Mouse (Mus musculus) embryo, embryonic 11 days (tissue): ENCODE results near the gene Hist2h2ab.
"Not testable (repeated sequence)": the region's sequence is repeated elsewhere in the genome, so short reads cannot be mapped to it uniquely, and the experiment has no call there.

Experiments
- DNase-seq: peaks from one replicate; pipeline ENCODE4 v3.0.0-alpha.2; 2015

The Hist2h2ab gene

DNA sequence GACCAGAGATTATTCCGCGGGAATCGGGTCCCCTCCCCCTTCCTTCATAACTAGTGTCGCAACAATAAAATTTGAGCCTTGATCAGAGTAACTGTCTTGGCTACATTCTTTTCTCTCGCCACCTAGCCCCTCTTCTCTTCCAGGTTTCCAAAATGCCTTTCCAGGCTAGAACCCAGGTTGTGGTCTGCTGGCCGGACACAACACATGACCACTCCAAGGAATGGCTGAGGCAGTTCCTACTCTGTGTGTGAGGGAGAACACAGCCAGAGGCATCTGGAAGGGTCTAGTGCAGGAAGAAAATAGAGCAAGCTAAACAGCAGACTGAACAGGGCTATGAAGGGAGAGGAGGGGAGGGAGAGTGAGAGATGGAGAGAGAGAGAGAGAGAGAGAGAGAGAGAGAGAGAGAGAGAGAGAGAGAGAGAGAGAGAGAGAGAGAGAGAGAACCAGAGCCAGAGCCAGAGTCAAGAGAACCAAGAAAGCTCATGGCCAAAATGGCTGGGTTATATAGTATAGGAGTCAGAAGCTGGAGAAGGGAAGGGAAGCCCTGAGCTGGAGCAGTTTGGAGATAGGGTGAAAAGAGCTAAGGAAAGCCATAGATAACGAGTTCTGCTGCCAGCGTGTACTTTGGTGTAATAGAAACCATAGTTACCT lies 20.9 kb upstream of the Hist2h2ab start:
- not testable (repeated sequence) for DNase-seq

GRCm38 (mm10) chr3:96199731-96200130 lies 19.9 kb upstream of the Hist2h2ab start:
- DNase-seq = no peak

- DNase-seq = no peak
Measured at GRCm38 (mm10) chr3:96207819-96208218, 11.8 kb upstream of the Hist2h2ab start.

GRCm38 (mm10) chr3:96209242-96209641 lies 10.4 kb upstream of the Hist2h2ab start:
- peak; percentile 44 for DNase-seq

DNA sequence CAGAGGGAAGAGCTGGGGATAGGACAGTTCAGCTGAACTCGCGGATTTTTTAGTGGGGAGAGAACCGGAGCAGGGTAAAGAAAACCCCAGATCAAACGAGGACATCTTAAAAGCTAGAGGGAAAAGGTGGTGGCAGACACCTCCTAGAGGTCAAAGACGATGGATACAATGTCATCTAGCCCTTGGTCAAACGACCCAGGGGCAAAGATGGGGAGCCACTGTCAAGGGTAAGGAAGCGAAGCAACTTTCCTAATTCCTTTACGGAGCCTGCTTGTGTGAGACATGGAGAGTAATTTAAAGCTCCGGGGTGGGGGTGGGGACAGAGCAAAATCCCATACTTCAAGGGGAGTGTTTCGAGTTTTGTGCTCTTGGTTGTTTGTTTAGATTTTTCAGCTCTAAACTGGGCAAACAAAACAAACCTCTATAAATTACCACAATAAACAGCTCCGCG lies 449 bp upstream of the Hist2h2ab start:
- DNase-seq = no peak

GRCm38 (mm10) chr3:96220131-96220764 lies 583 bp downstream of the Hist2h2ab start:
- DNase-seq = peak; percentile 57

DNA sequence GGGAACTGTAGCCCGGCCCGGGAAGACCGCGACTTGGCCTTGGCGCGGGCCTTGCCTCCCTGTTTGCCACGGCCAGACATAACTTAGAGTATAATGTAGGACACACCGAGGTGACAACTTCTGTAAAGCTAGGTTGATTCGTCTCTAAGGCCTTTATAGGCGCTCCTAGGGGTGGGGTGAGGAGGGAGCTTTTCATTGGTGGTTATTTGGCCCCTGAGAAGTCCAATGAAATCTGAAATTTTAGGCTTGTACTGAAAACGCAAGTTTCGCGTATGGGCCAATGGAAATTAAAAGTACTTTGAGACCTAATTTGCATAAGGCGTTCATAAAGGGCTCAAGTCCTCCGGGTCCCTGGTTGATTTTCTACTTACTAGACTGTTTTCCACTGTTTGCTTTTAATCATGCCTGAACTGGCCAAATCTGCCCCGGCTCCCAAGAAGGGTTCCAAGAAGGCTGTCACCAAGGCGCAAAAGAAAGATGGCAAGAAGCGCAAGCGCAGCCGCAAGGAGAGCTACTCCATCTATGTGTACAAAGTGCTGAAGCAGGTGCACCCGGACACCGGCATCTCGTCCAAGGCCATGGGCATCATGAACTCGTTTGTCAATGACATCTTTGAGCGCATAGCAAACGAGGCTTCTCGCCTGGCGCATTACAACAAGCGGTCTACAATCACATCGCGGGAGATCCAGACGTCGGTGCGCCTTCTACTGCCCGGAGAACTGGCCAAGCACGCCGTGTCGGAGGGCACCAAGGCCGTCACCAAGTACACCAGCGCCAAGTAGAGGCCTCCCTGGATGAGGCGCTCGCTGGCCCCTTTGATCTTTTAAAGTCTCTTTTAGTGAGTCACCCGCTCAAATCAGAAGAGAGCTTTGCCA lies 1.3 kb downstream of the Hist2h2ab start, which contains the start of the genes Hist2h2ac and Hist2h2be:
TSS of gene Hist2h2ac (minus strand) at position 116 of the 875 bp plus-strand sequence.
TSS of gene Hist2h2be (plus strand) at position 355 of the 875 bp plus-strand sequence.
- DNase-seq = peak; percentile 94

GRCm38 (mm10) chr3:96221640-96222038 lies 2.0 kb downstream of the Hist2h2ab start:
- DNase-seq = peak; percentile 23

GRCm38 (mm10) chr3:96222774-96223173 lies 3.1 kb downstream of the Hist2h2ab start:
- DNase-seq = no peak

DNA sequence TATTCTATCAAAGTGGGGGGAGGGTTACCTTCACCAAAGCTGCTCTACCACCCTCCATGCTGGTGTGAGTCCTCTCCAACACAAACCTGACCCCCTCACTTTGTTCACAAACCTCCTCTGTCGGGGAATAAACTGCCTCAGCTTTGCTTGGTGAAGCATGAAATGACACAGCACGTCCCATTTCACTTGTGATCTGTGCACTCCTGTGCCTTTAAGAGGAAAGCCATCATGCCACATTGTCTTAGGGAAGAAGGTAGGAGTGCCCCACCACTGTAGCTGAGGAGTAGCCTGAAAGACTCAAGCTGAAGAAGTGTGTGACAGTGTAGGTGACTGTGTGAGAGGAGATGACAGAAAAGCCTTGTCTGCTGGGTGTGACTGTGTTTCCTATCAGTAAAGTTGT lies 5.8 kb downstream of the Hist2h2ab start:
- DNase-seq = no peak

- DNase-seq = no peak
Measured at GRCm38 (mm10) chr3:96226695-96227648, 7.3 kb downstream of the Hist2h2ab start.

DNA sequence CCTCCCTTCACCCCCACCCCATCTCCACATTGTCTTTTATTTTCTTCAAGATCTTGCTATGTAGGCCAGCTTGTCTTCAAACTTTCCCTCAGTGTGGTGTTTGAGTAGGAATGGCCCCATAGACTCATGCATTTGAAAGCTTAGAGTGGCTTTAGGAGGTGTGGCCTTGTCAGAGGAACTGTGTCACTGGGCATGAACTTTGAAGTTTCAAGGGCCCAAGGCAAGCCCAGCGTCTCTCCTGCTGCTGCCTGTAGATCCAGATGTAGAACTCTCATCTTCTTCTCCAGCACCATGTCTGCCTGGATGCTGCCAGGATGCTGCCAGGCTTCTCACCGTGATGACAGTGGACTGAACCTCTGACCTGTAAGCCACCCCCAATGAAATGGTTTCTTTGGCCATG lies 9.2 kb downstream of the Hist2h2ab start:
- no peak for DNase-seq

GRCm38 (mm10) chr3:96230404-96230803 lies 10.7 kb downstream of the Hist2h2ab start:
- DNase-seq = no peak

GRCm38 (mm10) chr3:96230910-96231757 lies 11.5 kb downstream of the Hist2h2ab start:
- DNase-seq = no peak

- no peak for DNase-seq
Measured at GRCm38 (mm10) chr3:96231758-96232120, 12.1 kb downstream of the Hist2h2ab start.

DNA sequence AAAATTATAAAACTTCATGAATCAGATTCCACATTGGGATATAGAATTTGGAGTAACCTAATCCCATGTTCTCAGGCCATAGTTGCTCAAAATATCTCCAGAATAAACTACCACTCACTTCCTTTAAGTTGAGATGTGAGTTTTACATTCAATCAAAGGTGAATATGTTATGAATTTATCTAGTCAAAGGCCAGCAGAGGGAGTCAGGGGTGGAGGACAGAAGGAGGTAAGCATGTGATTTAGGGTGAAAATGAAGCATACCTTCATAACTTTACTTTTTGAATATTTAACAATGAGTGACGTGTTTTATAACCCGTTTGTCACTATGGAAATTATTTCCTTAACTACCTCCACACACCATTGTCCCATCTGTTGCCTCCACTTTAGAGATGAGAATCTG lies 15.2 kb downstream of the Hist2h2ab start:
- DNase-seq = no peak

DNA sequence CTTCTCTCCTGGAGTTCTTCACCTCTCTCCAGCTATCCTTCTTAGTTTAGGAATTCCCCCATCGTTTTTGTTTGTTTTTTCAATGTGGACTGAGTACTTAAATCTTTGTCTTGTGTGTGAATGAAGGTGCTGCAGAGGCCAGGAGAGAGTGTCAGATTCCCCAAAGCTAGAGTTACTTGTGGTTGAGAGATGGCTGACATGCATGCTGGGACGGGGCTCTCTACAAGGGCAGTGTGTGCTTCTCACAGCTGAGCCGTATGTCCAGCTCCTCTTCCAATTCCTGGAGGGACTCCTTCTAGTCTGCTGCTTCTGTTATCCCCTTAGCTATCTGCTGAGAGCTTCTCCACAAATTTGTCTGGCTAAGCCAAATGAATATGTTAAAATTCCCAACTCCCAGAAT lies 16.2 kb downstream of the Hist2h2ab start:
- no peak for DNase-seq

DNA sequence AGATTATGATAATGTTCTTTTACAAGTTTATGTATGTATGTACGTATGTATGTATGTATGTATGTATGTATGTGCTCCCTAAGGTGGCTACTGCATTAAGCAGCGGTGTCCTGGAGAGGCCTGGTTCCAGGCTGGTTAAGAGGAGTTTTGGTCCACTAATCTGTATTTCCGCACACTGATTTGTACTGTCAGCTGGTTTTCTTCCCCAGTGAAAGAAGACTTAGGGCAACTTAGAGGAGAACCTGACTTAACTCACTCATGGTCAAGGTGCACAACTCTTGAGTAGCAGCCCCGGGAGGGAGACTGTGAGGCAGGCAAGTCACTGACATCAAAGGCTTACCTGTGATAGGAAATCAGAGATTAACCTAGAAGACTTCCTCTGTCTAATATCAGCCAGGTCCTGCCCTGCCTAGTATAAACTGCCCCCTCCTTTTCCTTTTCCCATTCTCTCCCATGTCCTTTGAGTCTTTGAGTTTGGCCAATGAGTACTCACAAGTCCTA lies 17.2 kb downstream of the Hist2h2ab start:
- no peak for DNase-seq

DNA sequence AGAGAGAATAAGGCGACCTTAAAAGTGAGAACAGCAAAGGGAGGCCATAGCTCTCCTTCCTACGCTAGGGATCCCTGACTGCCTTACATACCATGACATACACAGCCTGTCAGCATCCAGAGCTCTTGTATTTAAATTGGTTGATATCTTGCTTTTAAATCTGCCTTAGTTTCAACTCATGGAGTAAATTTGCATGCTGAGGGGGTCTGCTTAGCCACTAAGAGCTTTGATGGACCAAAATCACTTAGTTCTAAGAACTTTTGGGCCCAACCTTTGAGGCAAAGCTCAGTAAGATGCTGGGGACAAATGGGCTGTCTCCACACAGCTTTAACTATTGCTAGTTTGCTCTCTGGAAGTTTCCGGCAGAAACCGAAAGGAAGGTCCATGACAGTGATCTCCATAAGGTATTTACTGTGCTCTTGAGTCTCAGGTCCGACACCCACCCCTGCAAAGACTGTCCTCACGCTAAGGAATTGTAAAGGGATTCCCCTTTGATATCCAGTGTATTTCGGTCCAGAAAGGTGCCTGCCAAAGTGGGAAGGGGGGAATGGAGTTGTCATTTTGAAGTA lies 17.8 kb downstream of the Hist2h2ab start:
- peak; percentile 51 for DNase-seq

DNA sequence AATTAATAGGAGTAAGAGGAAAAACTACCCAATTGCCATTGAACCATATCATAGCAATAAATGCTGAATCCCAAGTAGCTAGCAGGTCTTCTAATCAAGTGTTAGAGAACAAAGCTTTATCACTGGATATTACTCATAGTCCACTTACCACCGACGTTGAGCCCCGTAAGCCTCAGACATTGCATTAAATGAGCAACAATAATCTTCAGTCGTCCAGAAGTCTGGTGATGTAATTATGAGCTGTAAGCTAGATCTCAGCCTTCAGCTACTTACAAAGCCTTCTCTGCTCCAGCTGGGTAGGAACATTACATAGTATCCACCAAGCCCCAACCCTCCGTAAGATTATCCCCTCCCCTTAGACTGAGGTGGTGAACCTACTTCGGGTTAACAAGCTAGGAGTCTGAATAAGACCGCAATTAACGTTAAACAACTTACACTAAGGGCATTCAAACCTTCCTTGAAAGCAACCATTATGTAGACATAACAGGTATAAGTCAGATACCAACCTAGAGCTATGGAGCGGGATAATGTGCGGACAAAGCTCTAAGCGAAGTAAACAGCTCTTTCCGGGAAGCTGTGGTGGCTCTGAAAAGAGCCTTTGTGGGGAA lies 18.3 kb downstream of the Hist2h2ab start:
- DNase-seq = peak; percentile 60
